In genomic region chr2:155848291-155848690, GRCm38 (mm10) we compare ENCODE assay signal across 9 mouse cellular contexts. TPM values are rescaled to one million over a fixed set of nuclear protein-coding genes. Genes with fewer than 3 reads are reported as not detected.
DNase-seq lines count a peak whose midpoint lies in the region; ATAC-seq and TF ChIP-seq lines count a peak whose summit lies in the region.
"Had no signal": no experiment of that assay in that cellular context is flagged by ENCODE, and none has a peak within 500 bp of the region (broad histone marks: within the 10 kb centered on the region; RNA-seq: fewer than 3 reads in every experiment).

No protein-coding gene starts in this region.

- H3K4me3 ChIP-seq in midbrain, embryonic 10.5 days: no peak overlapping the region
- H3K4me3 ChIP-seq in midbrain, embryonic 15.5 days: no peak overlapping the region
- no peak overlapping the region for H3K4me3 ChIP-seq in intestine, postnatal 0 days (ENCODE audit: low read depth, low read length)
- H3K4me3 ChIP-seq in limb, embryonic 10.5 days: no peak overlapping the region
- H3K4me3 ChIP-seq: embryonic facial prominence, embryonic 15.5 days had no signal

- H3K9ac ChIP-seq in midbrain, embryonic 15.5 days: no peak overlapping the region
- H3K9ac ChIP-seq in intestine, postnatal 0 days (ENCODE audit: low read depth, low read length): no peak overlapping the region
- H3K9ac ChIP-seq: embryonic facial prominence, embryonic 15.5 days had no signal

- WGBS in midbrain, embryonic 10.5 days: 38% methylated on average over 6 of the region's 6 CpGs
- 30% methylated on average over 6 of the region's 6 CpGs for WGBS in midbrain, embryonic 15.5 days
- WGBS in intestine, postnatal 0 days: 35% methylated on average over 6 of the region's 6 CpGs
- 43% methylated on average over 6 of the region's 6 CpGs for WGBS in limb, embryonic 10.5 days

- peaks cover 84% of the 10 kb centered on the region for H3K36me3 ChIP-seq in midbrain, embryonic 10.5 days
- H3K36me3 ChIP-seq in midbrain, embryonic 15.5 days (replicated peaks): peaks cover 13% of the 10 kb centered on the region; the same call in 1 of the 2 replicates
- peaks cover 58% of the 10 kb centered on the region for H3K36me3 ChIP-seq in intestine, postnatal 0 days (ENCODE audit: control insufficient read depth, insufficient read depth)
- H3K36me3 ChIP-seq in limb, embryonic 10.5 days: peaks cover 86% of the 10 kb centered on the region

- H3K27me3 ChIP-seq in midbrain, embryonic 10.5 days (ENCODE audit: low read depth, poor library complexity, severe bottlenecking): no peaks in the 10 kb centered on the region
- no peaks in the 10 kb centered on the region for H3K27me3 ChIP-seq in midbrain, embryonic 15.5 days (replicated peaks)
- H3K27me3 ChIP-seq in intestine, postnatal 0 days (replicated peaks; ENCODE audit: control insufficient read depth, insufficient read depth, low read length): no peaks in the 10 kb centered on the region
- no peaks in the 10 kb centered on the region for H3K27me3 ChIP-seq in limb, embryonic 10.5 days (ENCODE audit: low read depth, poor library complexity, severe bottlenecking)
- H3K27me3 ChIP-seq: embryonic facial prominence, embryonic 15.5 days had no signal

- peak; percentile 73 for DNase-seq in midbrain, embryonic 10.5 days (ENCODE audit: low spot score)
- DNase-seq in cerebellum, adult 8-10 months: peak; percentile 83
- peak; percentile 81 for DNase-seq in gastrocnemius, adult 18-20 months (ENCODE audit: low spot score)
- DNase-seq in limb, embryonic 10.5 days (ENCODE audit: low spot score): peak; percentile 88
- DNase-seq in natural killer cell, adult 2 months (ENCODE audit: low spot score in 2 of 2): peak; percentile 59 to 74
- peak; percentile 74 to 91 for DNase-seq in spleen, postnatal 4 days (ENCODE audit: low spot score in 2 of 2)

- no peaks in the 10 kb centered on the region for H3K9me3 ChIP-seq in midbrain, embryonic 10.5 days (replicated peaks)
- H3K9me3 ChIP-seq in midbrain, embryonic 15.5 days: no peaks in the 10 kb centered on the region
- H3K9me3 ChIP-seq in intestine, postnatal 0 days (ENCODE audit: control insufficient read depth): no peaks in the 10 kb centered on the region
- H3K9me3 ChIP-seq in limb, embryonic 10.5 days (replicated peaks): no peaks in the 10 kb centered on the region
- H3K9me3 ChIP-seq: embryonic facial prominence, embryonic 15.5 days had no signal

- H3K27ac ChIP-seq in midbrain, embryonic 10.5 days (replicated peaks): no peak overlapping the region
- no peak overlapping the region for H3K27ac ChIP-seq in midbrain, embryonic 15.5 days
- no peak overlapping the region for H3K27ac ChIP-seq in intestine, postnatal 0 days (ENCODE audit: low read depth, low read length)
- H3K27ac ChIP-seq in limb, embryonic 10.5 days: no peak overlapping the region
- H3K27ac ChIP-seq: embryonic facial prominence, embryonic 15.5 days had no signal

- TF ChIP-seq CTCF in intestine, postnatal 0 days (IDR thresholded peaks at IDR 0.05; ENCODE audit: low read depth): peak; percentile 98

- H3K4me1 ChIP-seq in midbrain, embryonic 10.5 days: no peaks in the 10 kb centered on the region
- no peaks in the 10 kb centered on the region for H3K4me1 ChIP-seq in midbrain, embryonic 15.5 days
- no peaks in the 10 kb centered on the region for H3K4me1 ChIP-seq in intestine, postnatal 0 days (replicated peaks; ENCODE audit: control insufficient read depth, insufficient read depth, low read length)
- no peaks in the 10 kb centered on the region for H3K4me1 ChIP-seq in limb, embryonic 10.5 days
- H3K4me1 ChIP-seq: embryonic facial prominence, embryonic 15.5 days had no signal

- ATAC-seq in midbrain, embryonic 15.5 days (replicated peaks): no peak
- 0 out of 2 replicates have a peak, but pooled peaks have one; percentile 23 for ATAC-seq in intestine, postnatal 0 days

- H3K4me2 ChIP-seq in midbrain, embryonic 15.5 days: no peak overlapping the region
- H3K4me2 ChIP-seq in intestine, postnatal 0 days (replicated peaks; ENCODE audit: low read depth): no peak overlapping the region
- H3K4me2 ChIP-seq: embryonic facial prominence, embryonic 15.5 days had no signal

RNA-seq across cellular contexts. Expression of gene Fam83c, which starts 13.6 kb away (rescaled TPM):
- 0.16 and 0.50 TPM in 2 replicates for polyA plus RNA-seq in midbrain, embryonic 10.5 days (2016; fragmentation: Nextera tagmentation; extraction: Ambion mirVana)
- polyA plus RNA-seq in midbrain, embryonic 15.5 days (2015; fragmentation: Nextera tagmentation; extraction: Ambion mirVana): 0.54 and 0.60 TPM in 2 replicates
- total RNA-seq in gastrocnemius, adult 18-20 months (2021): not detected
- polyA plus RNA-seq in intestine, postnatal 0 days (2015; fragmentation: Nextera tagmentation; extraction: Ambion mirVana): 0.31 and 0.37 TPM in 2 replicates
- polyA plus RNA-seq in limb, embryonic 10.5 days (2016; fragmentation: Nextera tagmentation; extraction: Ambion mirVana): 0.31 and 0.39 TPM in 2 replicates

RNA-seq across cellular contexts. Expression of gene Eif6, which starts 21.6 kb away (rescaled TPM):
- polyA plus RNA-seq in midbrain, embryonic 10.5 days (2016; fragmentation: Nextera tagmentation; extraction: Ambion mirVana): 227 and 257 TPM in 2 replicates
- 140 and 156 TPM in 2 replicates for polyA plus RNA-seq in midbrain, embryonic 15.5 days (2015; fragmentation: Nextera tagmentation; extraction: Ambion mirVana)
- 10 to 100 TPM; 43.4 to 45.4 TPM for total RNA-seq in gastrocnemius, adult 18-20 months (2021)
- polyA plus RNA-seq in intestine, postnatal 0 days (2015; fragmentation: Nextera tagmentation; extraction: Ambion mirVana): 318 and 321 TPM in 2 replicates
- polyA plus RNA-seq in limb, embryonic 10.5 days (2016; fragmentation: Nextera tagmentation; extraction: Ambion mirVana): 250 and 301 TPM in 2 replicates

RNA-seq across cellular contexts. Expression of gene BC029722, which starts 29.1 kb away (rescaled TPM):
- polyA plus RNA-seq in midbrain, embryonic 10.5 days (2016; fragmentation: Nextera tagmentation; extraction: Ambion mirVana): 6.8 and 10.5 TPM in 2 replicates
- polyA plus RNA-seq in midbrain, embryonic 15.5 days (2015; fragmentation: Nextera tagmentation; extraction: Ambion mirVana): 39.5 and 40.2 TPM in 2 replicates
- 10 to 100 TPM; 27.8 to 29.5 TPM for total RNA-seq in gastrocnemius, adult 18-20 months (2021)
- polyA plus RNA-seq in intestine, postnatal 0 days (2015; fragmentation: Nextera tagmentation; extraction: Ambion mirVana): 40.0 and 42.3 TPM in 2 replicates
- 8.0 and 8.2 TPM in 2 replicates for polyA plus RNA-seq in limb, embryonic 10.5 days (2016; fragmentation: Nextera tagmentation; extraction: Ambion mirVana)
